Mouse (Mus musculus): ENCODE results near the gene Olfr430. TPM values are rescaled to one million over a fixed set of nuclear protein-coding genes. Genes with fewer than 3 reads are reported as not detected.

Olfr430 gene
- polyA plus RNA-seq (2014; fragmentation: Illumina TruSeq; extraction: RNeasy Lipid Tissue Mini Kit (QIAGEN cat#74804); ENCODE audit: low read depth, low replicate concordance): not detected

DNA sequence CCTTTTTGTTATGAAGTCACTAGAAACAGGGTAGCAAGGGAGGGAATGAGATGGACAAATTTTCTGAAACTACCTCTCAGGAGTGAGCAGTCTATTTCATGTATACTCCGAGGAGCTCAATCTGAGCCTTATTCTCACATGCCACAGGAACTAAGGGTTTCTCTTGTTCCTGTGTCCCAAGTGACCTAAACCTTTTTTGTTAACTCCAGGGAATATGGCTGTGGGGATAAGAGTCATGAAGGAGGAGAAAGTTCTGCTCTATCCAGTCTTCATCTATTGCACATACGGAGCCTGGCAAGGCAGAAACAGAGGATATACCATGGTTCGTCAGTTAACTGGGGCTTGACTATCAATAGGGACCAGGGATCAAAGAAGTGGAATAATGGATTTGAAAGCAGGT, at the start of gene Olfr430:
TSS of gene Olfr430 (plus strand) at position 301 of the 400 bp plus-strand sequence.

DNA sequence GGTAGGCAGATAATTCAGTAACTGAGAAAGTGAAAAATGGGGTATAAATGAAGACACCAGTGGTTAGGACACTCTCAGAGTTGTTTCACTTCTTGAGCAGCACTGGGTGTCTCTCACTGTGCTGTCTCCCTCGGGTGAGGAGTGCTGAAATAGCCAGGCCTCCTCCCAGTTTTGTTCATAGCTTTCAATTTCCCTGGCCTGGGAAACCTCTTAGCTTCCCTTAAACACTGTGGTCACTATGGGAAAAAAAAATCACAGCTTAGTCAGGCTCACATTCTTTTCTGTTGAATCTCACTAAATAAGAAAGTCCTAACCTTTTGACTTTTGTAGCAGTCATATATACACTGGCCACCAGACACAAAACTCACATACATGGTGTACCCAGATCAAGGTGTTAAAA, 34.7 kb upstream of the Olfr430 start, which contains the start of gene Ifi205:
TSS of gene Ifi205 (minus strand) at position 113 of the 400 bp plus-strand sequence.

DNA sequence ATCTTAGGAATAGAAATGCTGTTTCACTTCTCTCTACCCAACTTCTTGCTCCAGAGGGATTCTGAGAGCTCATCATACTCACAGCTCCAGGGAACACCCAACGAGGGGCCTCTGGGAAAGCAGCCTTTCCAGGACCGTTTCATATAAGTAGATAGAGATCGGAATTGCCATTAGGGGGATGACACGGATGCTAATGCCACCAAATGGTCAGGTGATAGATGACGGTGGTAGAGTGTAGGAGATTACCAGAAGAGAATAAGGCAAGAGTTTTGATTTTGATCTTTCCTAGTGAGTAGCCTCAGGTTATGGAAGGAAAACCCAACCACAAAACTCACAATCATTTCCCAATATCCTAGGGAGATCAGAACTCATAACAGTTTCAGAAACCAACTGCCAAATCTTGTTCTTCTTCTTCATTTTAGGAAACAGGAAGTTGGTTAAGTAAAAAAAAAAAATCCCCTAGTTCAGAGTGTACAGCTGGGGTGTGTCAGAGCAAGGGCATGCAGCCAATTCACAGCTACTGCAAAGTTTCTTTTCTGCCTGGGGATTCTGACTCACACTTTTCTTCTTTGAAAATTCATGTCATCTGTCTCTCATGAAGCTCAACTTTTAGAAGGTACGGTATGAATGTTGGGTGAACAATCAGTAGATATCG, 25.8 kb upstream of the Olfr430 start, which contains the start of gene Olfr433:
TSS of gene Olfr433 (plus strand) at position 183 of the 655 bp plus-strand sequence.

DNA sequence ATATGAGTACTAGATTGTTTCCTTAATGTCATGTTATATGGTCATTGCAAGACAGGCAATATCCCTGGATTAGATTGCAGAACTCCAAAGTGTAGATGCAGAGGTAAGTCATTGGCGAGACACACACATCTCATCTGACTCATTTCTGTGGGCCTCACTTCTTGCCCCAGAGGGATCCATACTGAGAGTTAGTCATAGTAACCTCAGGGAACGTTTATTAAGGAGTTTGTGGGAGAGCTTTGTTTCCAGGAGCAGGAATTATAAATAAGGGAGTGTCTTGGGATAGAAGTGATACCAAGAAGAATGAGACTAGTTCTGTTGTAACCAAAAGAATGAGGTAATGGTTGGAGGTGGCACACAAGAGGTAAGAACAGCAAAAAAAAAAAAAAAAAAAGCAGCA, 17.5 kb upstream of the Olfr430 start, which contains the start of gene Olfr432:
TSS of gene Olfr432 (plus strand) at position 313 of the 400 bp plus-strand sequence.

DNA sequence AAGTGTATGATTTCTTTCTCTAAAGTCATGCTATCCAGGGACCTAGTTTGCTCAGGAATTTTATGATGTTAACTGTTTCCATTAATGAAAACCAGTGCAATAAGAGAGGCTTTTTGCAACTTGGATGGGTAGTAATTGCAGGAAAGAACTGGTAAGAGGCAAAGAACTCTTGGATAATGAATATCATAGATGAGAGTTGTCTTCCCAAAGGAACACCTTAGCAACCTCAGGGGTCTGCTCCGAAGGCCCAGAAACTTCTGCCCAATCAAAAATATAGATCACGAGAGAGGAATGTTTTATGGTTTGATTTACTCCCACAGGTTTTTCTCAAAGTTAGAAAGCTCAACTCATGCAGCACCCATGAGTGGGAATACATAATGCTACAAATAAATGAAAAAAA, 17.6 kb downstream of the Olfr430 start, which contains the start of gene Olfr429:
TSS of gene Olfr429 (plus strand) at position 301 of the 400 bp plus-strand sequence.

DNA sequence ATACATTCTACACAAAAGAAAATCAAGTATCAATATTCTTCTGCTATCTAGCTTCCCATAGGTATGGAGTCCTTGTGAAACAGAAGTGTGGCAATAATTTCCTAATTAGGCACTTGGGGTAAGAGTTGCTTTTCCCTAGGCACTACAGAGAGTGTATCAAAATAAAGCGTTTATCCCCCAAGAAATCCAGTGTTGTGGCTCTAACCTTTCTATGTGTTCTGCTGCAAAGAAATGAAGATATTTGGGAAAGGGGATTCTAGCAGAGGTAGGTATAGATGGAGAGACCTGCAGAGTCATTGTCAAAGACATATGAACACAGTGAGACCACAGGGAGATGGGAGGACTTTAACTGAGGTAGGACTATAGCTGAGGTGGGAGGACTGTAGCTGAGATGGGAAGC, 30.2 kb downstream of the Olfr430 start, which contains the start of gene Olfr427:
TSS of gene Olfr427 (plus strand) at position 301 of the 400 bp plus-strand sequence.

DNA sequence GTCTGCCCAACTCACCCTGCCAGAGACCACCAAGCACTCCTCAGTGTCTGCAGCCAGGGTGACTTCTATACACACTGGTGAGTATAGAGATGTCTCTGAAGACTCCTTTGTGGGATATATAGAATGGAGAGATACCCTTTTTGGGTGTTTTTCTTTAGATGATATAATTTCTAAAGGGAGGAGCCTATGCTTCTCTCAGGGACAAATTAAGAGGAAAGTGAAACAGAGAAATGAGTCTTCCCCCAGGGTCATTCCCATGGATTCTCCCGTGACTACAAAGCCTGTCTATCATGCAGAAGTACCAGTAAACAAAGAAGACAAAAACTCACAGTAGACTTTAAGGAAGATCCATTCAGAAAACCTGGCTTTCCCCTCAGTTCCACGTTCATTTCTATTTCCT, 54.7 kb downstream of the Olfr430 start, which contains the start of gene Olfr231:
TSS of gene Olfr231 (minus strand) at position 101 of the 400 bp plus-strand sequence.

Other genes with a start within 250 kb of the Olfr430 start
- gene Ifi211, start 153.6 kb upstream of the Olfr430 start, polyA plus RNA-seq (2014; fragmentation: Illumina TruSeq; extraction: RNeasy Lipid Tissue Mini Kit (QIAGEN cat#74804); ENCODE audit: low read depth, low replicate concordance): 7.0 TPM
- 41.8 TPM for gene Mndal, start 124.1 kb upstream of the Olfr430 start, polyA plus RNA-seq (2014; fragmentation: Illumina TruSeq; extraction: RNeasy Lipid Tissue Mini Kit (QIAGEN cat#74804); ENCODE audit: low read depth, low replicate concordance)
- 30.4 TPM for gene Ifi203, start 123.9 kb upstream of the Olfr430 start, polyA plus RNA-seq (2014; fragmentation: Illumina TruSeq; extraction: RNeasy Lipid Tissue Mini Kit (QIAGEN cat#74804); ENCODE audit: low read depth, low replicate concordance)
- gene Ifi202b, start 83.9 kb upstream of the Olfr430 start, polyA plus RNA-seq (2014; fragmentation: Illumina TruSeq; extraction: RNeasy Lipid Tissue Mini Kit (QIAGEN cat#74804); ENCODE audit: low read depth, low replicate concordance): not detected
- 3.8 TPM for gene Ifi205, start 34.8 kb upstream of the Olfr430 start, polyA plus RNA-seq (2014; fragmentation: Illumina TruSeq; extraction: RNeasy Lipid Tissue Mini Kit (QIAGEN cat#74804); ENCODE audit: low read depth, low replicate concordance)
- not detected for gene Olfr433, start 25.9 kb upstream of the Olfr430 start, polyA plus RNA-seq (2014; fragmentation: Illumina TruSeq; extraction: RNeasy Lipid Tissue Mini Kit (QIAGEN cat#74804); ENCODE audit: low read depth, low replicate concordance)
- gene Olfr432, start 17.4 kb upstream of the Olfr430 start, polyA plus RNA-seq (2014; fragmentation: Illumina TruSeq; extraction: RNeasy Lipid Tissue Mini Kit (QIAGEN cat#74804); ENCODE audit: low read depth, low replicate concordance): not detected
- gene Olfr429, start 17.7 kb downstream of the Olfr430 start, polyA plus RNA-seq (2014; fragmentation: Illumina TruSeq; extraction: RNeasy Lipid Tissue Mini Kit (QIAGEN cat#74804); ENCODE audit: low read depth, low replicate concordance): not detected
- gene Olfr427, start 30.3 kb downstream of the Olfr430 start, polyA plus RNA-seq (2014; fragmentation: Illumina TruSeq; extraction: RNeasy Lipid Tissue Mini Kit (QIAGEN cat#74804); ENCODE audit: low read depth, low replicate concordance): not detected
- gene Olfr231, start 54.6 kb downstream of the Olfr430 start, polyA plus RNA-seq (2014; fragmentation: Illumina TruSeq; extraction: RNeasy Lipid Tissue Mini Kit (QIAGEN cat#74804); ENCODE audit: low read depth, low replicate concordance): not detected
- gene Olfr424, start 64.9 kb downstream of the Olfr430 start, polyA plus RNA-seq (2014; fragmentation: Illumina TruSeq; extraction: RNeasy Lipid Tissue Mini Kit (QIAGEN cat#74804); ENCODE audit: low read depth, low replicate concordance): not detected
- not detected for gene Olfr420, start 89.0 kb downstream of the Olfr430 start, polyA plus RNA-seq (2014; fragmentation: Illumina TruSeq; extraction: RNeasy Lipid Tissue Mini Kit (QIAGEN cat#74804); ENCODE audit: low read depth, low replicate concordance)
- not detected for gene Spta1, start 106.2 kb downstream of the Olfr430 start, polyA plus RNA-seq (2014; fragmentation: Illumina TruSeq; extraction: RNeasy Lipid Tissue Mini Kit (QIAGEN cat#74804); ENCODE audit: low read depth, low replicate concordance)
- gene Olfr419, start 185.5 kb downstream of the Olfr430 start, polyA plus RNA-seq (2014; fragmentation: Illumina TruSeq; extraction: RNeasy Lipid Tissue Mini Kit (QIAGEN cat#74804); ENCODE audit: low read depth, low replicate concordance): not detected

Measured in liver, adult 10 weeks (tissue).